Mouse (Mus musculus) gastrocnemius, adult 2 months (tissue): ENCODE data around the gene Mapk1ip1l. TPM values are rescaled to one million over a fixed set of nuclear protein-coding genes. Genes with fewer than 3 reads are reported as not detected.

ENCODE experiments used
- DNase-seq: peaks from one replicate; pipeline ENCODE4 v3.0.0; 2022
- H3K27ac ChIP-seq: fragments of 200-600 bp; 2 replicates; pipeline ENCODE4 v1.8.1; 2022; ENCODE audit warnings: mild to moderate bottlenecking
- H3K4me3 ChIP-seq: fragments of 200-600 bp; 2 replicates; pipeline ENCODE4 v1.8.1; 2022; ENCODE audit warnings: mild to moderate bottlenecking, moderate library complexity
- CTCF ChIP-seq: fragments of 200-600 bp; IDR thresholded peaks from 2 replicates; pipeline ENCODE4 v1.8.1; 2022; ENCODE audit warnings: antibody characterized with exemption, mild to moderate bottlenecking, moderate library complexity
- intact Hi-C: fragments of 180-260 bp; cut with DNase I; formaldehyde crosslinking; loops from one replicate; pipeline ENCODE4 v1.15.1; 2025
- long read RNA-seq, 2 experiments: library from polyadenylated mRNA; stranded (forward); transcript quantifications; one replicate each; pipeline ENCODE4 v2.0.0; 2021
- total RNA-seq, 2 experiments: library from RNA; stranded (reverse); gene quantifications; 2 replicates each; pipeline ENCODE4 v1.2.3; 2021

Mapk1ip1l gene
- 10 to 100 TPM; 27.8 to 28.1 TPM for total RNA-seq
- long read RNA-seq, experiment 1, full-length matches to known transcripts, result 17 of 20 reads
- long read RNA-seq, experiment 1, partial matches to known transcripts, result 0 of 20 reads
- long read RNA-seq, experiment 1, other reads (novel, unspliced or antisense), result 3 of 20 reads
- long read RNA-seq, experiment 2, full-length matches to known transcripts, result 11 of 14 reads
- long read RNA-seq, experiment 2, partial matches to known transcripts, result 0 of 14 reads
- long read RNA-seq, experiment 2, other reads (novel, unspliced or antisense), result 3 of 14 reads

GRCm38 (mm10) chr14:47297785-47298407, at the start of gene Mapk1ip1l:
Gene Mapk1ip1l (plus strand): TSS chr14:47298266.
- intact Hi-C loops, result loop anchor here (5.0 kb wide), 1 partner anchor 99 kb away; no protein-coding TSS in a partner anchor
- peak within 1 kb of the TSS; percentile 100 for H3K4me3 ChIP-seq
- TF ChIP-seq CTCF, result no peak; the same call in 1 of the 2 replicates
- peak within 1 kb of the TSS; percentile 98 for H3K27ac ChIP-seq
- DNase-seq, result peak; percentile 94

- peak; percentile 70 for TF ChIP-seq CTCF
- intact Hi-C loops, result loop anchor here (2.0 to 10.0 kb wide), 3 partner anchors 163 to 369 kb away; no protein-coding TSS in a partner anchor
- H3K4me3 ChIP-seq, result no peak overlapping the region
- no peak overlapping the region for H3K27ac ChIP-seq
- DNase-seq, result peak; percentile 28
Measured at GRCm38 (mm10) chr14:47249839-47250238, 48.2 kb upstream of the Mapk1ip1l start.

- intact Hi-C loops, result no loop called here
- no peak for TF ChIP-seq CTCF
Measured at GRCm38 (mm10) chr14:47264866-47265265, 33.2 kb upstream of the Mapk1ip1l start.

GRCm38 (mm10) chr14:47265829-47266228, 32.2 kb upstream of the Mapk1ip1l start:
- H3K27ac ChIP-seq, result no peak overlapping the region
- no peak for TF ChIP-seq CTCF
- no peak overlapping the region for H3K4me3 ChIP-seq
- DNase-seq, result no peak
- intact Hi-C loops, result no loop called here

More at GRCm38 (mm10) chr14:47264866-47265265, 33.2 kb upstream of the Mapk1ip1l start:
- Histone ChIP-seq H3K4me3 (no peak overlapping the region), H3K27ac (no peak overlapping the region)
- no peak for DNase-seq

GRCm38 (mm10) chr14:47269056-47269455, 29.0 kb upstream of the Mapk1ip1l start:
- Histone ChIP-seq H3K4me3 (no peak overlapping the region), H3K27ac (no peak overlapping the region)
- TF ChIP-seq CTCF, result no peak
- no peak for DNase-seq
- intact Hi-C loops, result no loop called here

GRCm38 (mm10) chr14:47269706-47270105, 28.4 kb upstream of the Mapk1ip1l start:
- intact Hi-C loops, result no loop called here
- Histone ChIP-seq H3K4me3 (no peak overlapping the region), H3K27ac (no peak overlapping the region)
- no peak for DNase-seq
- TF ChIP-seq CTCF, result no peak

- no peak overlapping the region for H3K27ac ChIP-seq
- no peak overlapping the region for H3K4me3 ChIP-seq
- TF ChIP-seq CTCF, result no peak
- DNase-seq, result no peak
- intact Hi-C loops, result no loop called here
Measured at GRCm38 (mm10) chr14:47273751-47274150, 24.3 kb upstream of the Mapk1ip1l start.

GRCm38 (mm10) chr14:47275417-47275816, 22.6 kb upstream of the Mapk1ip1l start:
- no peak overlapping the region for H3K27ac ChIP-seq
- DNase-seq, result no peak
- intact Hi-C loops, result no loop called here
- TF ChIP-seq CTCF, result no peak
- H3K4me3 ChIP-seq, result no peak overlapping the region

GRCm38 (mm10) chr14:47276036-47276603, 21.9 kb upstream of the Mapk1ip1l start:
- DNase-seq, result no peak
- Histone ChIP-seq H3K27ac (peak overlapping the region; percentile 96), H3K4me3 (peak overlapping the region; percentile 94)
- no peak for TF ChIP-seq CTCF
- intact Hi-C loops, result no loop called here

- intact Hi-C loops, result no loop called here
Measured at GRCm38 (mm10) chr14:47276637-47277393, 21.3 kb upstream of the Mapk1ip1l start, which contains the start of the genes Wdhd1 and Socs4. Gene Wdhd1 (minus strand): TSS chr14:47276857. Gene Socs4 (plus strand): TSS chr14:47276931.

GRCm38 (mm10) chr14:47279058-47279457, 19.0 kb upstream of the Mapk1ip1l start:
- TF ChIP-seq CTCF, result peak; percentile 38; the same call in 1 of the 2 replicates
- H3K4me3 ChIP-seq, result no peak overlapping the region
- no peak for DNase-seq
- intact Hi-C loops, result no loop called here
- H3K27ac ChIP-seq, result no peak overlapping the region

More at GRCm38 (mm10) chr14:47276637-47277393, 21.3 kb upstream of the Mapk1ip1l start, which contains the start of the genes Wdhd1 and Socs4:
- H3K27ac ChIP-seq, result peak within 1 kb of the TSS; percentile 96
- H3K4me3 ChIP-seq, result peak within 1 kb of the TSS; percentile 94
- TF ChIP-seq CTCF, result peak; percentile 23
- DNase-seq, result peak; percentile 98

GRCm38 (mm10) chr14:47281535-47281934, 16.5 kb upstream of the Mapk1ip1l start:
- no peak for DNase-seq
- Histone ChIP-seq H3K4me3 (no peak overlapping the region), H3K27ac (no peak overlapping the region)
- intact Hi-C loops, result no loop called here
- no peak for TF ChIP-seq CTCF

GRCm38 (mm10) chr14:47283568-47283967, 14.5 kb upstream of the Mapk1ip1l start:
- intact Hi-C loops, result no loop called here
- H3K27ac ChIP-seq, result no peak overlapping the region
- DNase-seq, result no peak
- no peak overlapping the region for H3K4me3 ChIP-seq
- no peak for TF ChIP-seq CTCF
